Mouse (Mus musculus) embryonic fibroblast, embryonic 13.5 days (primary cell): ENCODE results near the gene E330009J07Rik.

Experiments
- CTCF ChIP-seq: IDR thresholded peaks from 2 replicates; pipeline ENCODE4 v1.5.1; 2011; ENCODE audit warnings: mild to moderate bottlenecking, control low read depth, low read length, moderate library complexity, borderline replicate concordance; ENCODE audit not compliant: insufficient read depth
- POLR2A ChIP-seq: IDR thresholded peaks from 2 replicates; pipeline ENCODE4 v1.6.1; 2011; ENCODE audit warnings: low read depth, mild to moderate bottlenecking, control low read depth, low read length, moderate library complexity

- TF ChIP-seq CTCF (no peak), POLR2A (no peak)
Measured at GRCm38 (mm10) chr6:40423774-40424173, 12.2 kb downstream of the E330009J07Rik start.
